Mouse (Mus musculus) bone marrow, adult 2 months (tissue): ENCODE measurements around the gene Tmem88b. TPM values are rescaled to one million over a fixed set of nuclear protein-coding genes. Genes with fewer than 3 reads are reported as not detected.

Experiments used
- H3K27ac ChIP-seq: fragments of 200-500 bp; 2 replicates; pipeline ENCODE4 v1.5.1; 2012; ENCODE audit warnings: low read depth, mild to moderate bottlenecking, control low read depth, inconsistent platforms, low read length; ENCODE audit not compliant: control insufficient read depth, poor library complexity, insufficient read depth
- H3K4me1 ChIP-seq: fragments of 200-500 bp; 2 replicates; pipeline ENCODE4 v1.6.1; 2011; ENCODE audit warnings: low read length; ENCODE audit not compliant: control insufficient read depth, insufficient read depth
- H3K4me3 ChIP-seq: fragments of 200-500 bp; replicated peaks from 2 replicates; pipeline ENCODE3; 2011; ENCODE audit warnings: mild to moderate bottlenecking, low read depth, low read length, control low read depth; ENCODE audit not compliant: control insufficient read depth
- CTCF ChIP-seq: fragments of 200-500 bp; IDR thresholded peaks from 2 replicates; pipeline ENCODE4 v1.5.1; 2011; ENCODE audit warnings: low read length, control low read depth; ENCODE audit not compliant: control insufficient read depth, insufficient read depth
- POLR2A ChIP-seq: fragments of 200-500 bp; IDR thresholded peaks from 2 replicates; pipeline ENCODE4 v1.6.1; 2011; ENCODE audit warnings: low read depth, mild to moderate bottlenecking, control low read depth, low read length, borderline replicate concordance; ENCODE audit not compliant: control insufficient read depth
- WGBS: fragments of 180-500 bp; shearing (Covaris S2); methylation state at CpG from one replicate; pipeline ENCODE4 v1.1.7; 2018; 5-methylcytosine and 5-hydroxymethylcytosine counted together
- polyA plus RNA-seq: library from polyadenylated mRNA; stranded (reverse); fragments of >200 nt; gene quantifications from 2 replicates; pipeline ENCODE4 v1.2.4, GENCODE M21; 2011; ENCODE audit warnings: low replicate concordance; ENCODE audit not compliant: missing spikeins, insufficient read depth, insufficient read length

Gene Tmem88b
- polyA plus RNA-seq, 1 experiment: 1.1 TPM

GRCm38 (mm10) chr4:155773335-155774078, 12.2 kb downstream of the Tmem88b start:
- H3K27ac ChIP-seq: no peak overlapping the region
- no peak for TF ChIP-seq POLR2A
- no peak for TF ChIP-seq CTCF
- WGBS: 50% methylated on average over 5 of the region's 5 CpGs
- H3K4me1 ChIP-seq: peaks cover 6% of the 10 kb centered on the region
- no peak overlapping the region for H3K4me3 ChIP-seq

- peaks cover 6% of the 10 kb centered on the region for H3K4me1 ChIP-seq
- WGBS: 85% methylated on average over 13 of the region's 13 CpGs
- no peak overlapping the region for H3K4me3 ChIP-seq
- TF ChIP-seq CTCF (no peak), POLR2A (no peak)
- no peak overlapping the region for H3K27ac ChIP-seq
These were observed 12.9 kb downstream of the Tmem88b start for GRCm38 (mm10) chr4:155772786-155773185.

GRCm38 (mm10) chr4:155771706-155772105, 14.0 kb downstream of the Tmem88b start:
- no peak for TF ChIP-seq POLR2A
- TF ChIP-seq CTCF: no peak
- H3K4me1 ChIP-seq: peaks cover 6% of the 10 kb centered on the region

GRCm38 (mm10) chr4:155770626-155771025, 15.0 kb downstream of the Tmem88b start:
- WGBS: 75% methylated on average over 24 of the region's 24 CpGs
- TF ChIP-seq CTCF (no peak; the same call in 1 of the 2 replicates), POLR2A (peak; percentile 15; the same call in 1 of the 2 replicates)
- peaks cover 6% of the 10 kb centered on the region for H3K4me1 ChIP-seq
- H3K4me3 ChIP-seq: no peak overlapping the region
- H3K27ac ChIP-seq: no peak overlapping the region; the same call in 1 of the 2 replicates

More at GRCm38 (mm10) chr4:155771706-155772105, 14.0 kb downstream of the Tmem88b start:
- no peak overlapping the region for H3K27ac ChIP-seq
- no peak overlapping the region for H3K4me3 ChIP-seq
- 65% methylated on average over 2 of the region's 2 CpGs for WGBS

- under 1% methylated on average over 39 of the region's 39 CpGs for WGBS
- Histone ChIP-seq H3K4me1 (peaks cover 6% of the 10 kb centered on the region), H3K4me3 (peak overlapping the region; percentile 78), H3K27ac (peak overlapping the region; percentile 30)
- TF ChIP-seq CTCF (peak; percentile 96), POLR2A (peak; percentile 30; the same call in 1 of the 2 replicates)
These were observed 15.7 kb downstream of the Tmem88b start for GRCm38 (mm10) chr4:155769880-155770512.

GRCm38 (mm10) chr4:155769496-155769879, 16.2 kb downstream of the Tmem88b start:
- WGBS: 61% methylated on average over 5 of the region's 5 CpGs

GRCm38 (mm10) chr4:155762357-155762756, 23.3 kb downstream of the Tmem88b start:
- H3K27ac ChIP-seq: no peak overlapping the region
- peaks cover 2% of the 10 kb centered on the region for H3K4me1 ChIP-seq
- WGBS: 69% methylated on average over 3 of the region's 3 CpGs
- TF ChIP-seq POLR2A (no peak), CTCF (no peak)
- H3K4me3 ChIP-seq: no peak overlapping the region

More at GRCm38 (mm10) chr4:155769496-155769879, 16.2 kb downstream of the Tmem88b start:
- Histone ChIP-seq H3K27ac (no peak overlapping the region; the same call in 1 of the 2 replicates), H3K4me3 (no peak overlapping the region), H3K4me1 (peaks cover 5% of the 10 kb centered on the region)
- TF ChIP-seq POLR2A (no peak), CTCF (no peak)

GRCm38 (mm10) chr4:155761356-155762099, 24.1 kb downstream of the Tmem88b start:
- H3K4me3 ChIP-seq: peak overlapping the region; percentile 74
- WGBS: 3% methylated on average over 28 of the region's 28 CpGs

More at GRCm38 (mm10) chr4:155761356-155762099, 24.1 kb downstream of the Tmem88b start:
- Histone ChIP-seq H3K27ac (peak overlapping the region; percentile 4; the same call in 1 of the 2 replicates), H3K4me1 (peaks cover 2% of the 10 kb centered on the region)
- no peak for TF ChIP-seq CTCF
